Mouse (Mus musculus) ovary, postnatal 10 days (tissue): ENCODE data around the gene Cdk15.

ENCODE experiments used
- DNase-seq: peaks from one replicate; pipeline ENCODE4 v3.0.0; 2022; ENCODE audit warnings: low spot score

Gene Cdk15

GRCm38 (mm10) chr1:59376557-59376956, 119.9 kb downstream of the Cdk15 start:
- no peak for DNase-seq

- no peak for DNase-seq
Measured at GRCm38 (mm10) chr1:59377312-59377711, 120.6 kb downstream of the Cdk15 start.

DNA sequence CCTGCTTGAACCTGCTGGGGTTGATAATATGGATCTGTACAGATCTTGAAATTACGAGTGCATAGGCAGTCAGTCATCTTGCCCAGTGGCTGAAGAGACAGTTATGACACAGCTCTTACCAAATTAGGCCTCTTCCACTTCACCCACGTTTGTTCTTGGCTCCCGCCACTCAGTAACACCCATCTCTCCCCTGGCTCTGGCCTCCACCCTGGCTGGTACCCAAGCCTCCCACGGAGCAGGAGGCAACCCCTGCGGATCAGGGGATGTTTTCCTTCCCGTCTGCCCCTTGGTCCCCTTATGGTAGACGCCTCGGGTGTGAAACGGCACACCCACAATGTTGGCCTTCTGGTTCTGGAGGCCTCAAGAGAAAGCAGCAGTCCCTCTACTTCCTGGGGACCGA, 124.2 kb downstream of the Cdk15 start:
- DNase-seq: no peak

DNA sequence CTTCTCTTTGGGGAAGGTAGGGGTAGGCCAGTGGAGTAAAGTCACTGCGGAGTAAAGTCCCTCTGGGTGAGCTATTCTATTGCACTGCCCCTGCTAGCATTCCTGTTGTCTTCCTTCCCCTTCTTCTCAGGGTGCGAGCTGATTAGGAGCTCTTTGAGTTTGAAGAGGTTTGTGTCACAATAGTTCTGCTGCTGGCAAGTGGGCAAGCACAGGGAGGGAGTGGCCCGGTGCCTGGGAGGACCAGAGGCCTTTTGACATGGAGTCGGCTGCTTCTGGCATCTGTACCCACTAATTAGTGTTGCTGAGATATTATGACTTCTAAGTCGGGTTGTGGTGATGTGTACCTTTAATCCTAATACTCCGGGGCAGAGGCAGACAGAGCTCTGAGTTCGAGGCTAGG, 124.8 kb downstream of the Cdk15 start:
- no peak for DNase-seq

GRCm38 (mm10) chr1:59382516-59382915, 125.8 kb downstream of the Cdk15 start:
- no peak for DNase-seq

DNA sequence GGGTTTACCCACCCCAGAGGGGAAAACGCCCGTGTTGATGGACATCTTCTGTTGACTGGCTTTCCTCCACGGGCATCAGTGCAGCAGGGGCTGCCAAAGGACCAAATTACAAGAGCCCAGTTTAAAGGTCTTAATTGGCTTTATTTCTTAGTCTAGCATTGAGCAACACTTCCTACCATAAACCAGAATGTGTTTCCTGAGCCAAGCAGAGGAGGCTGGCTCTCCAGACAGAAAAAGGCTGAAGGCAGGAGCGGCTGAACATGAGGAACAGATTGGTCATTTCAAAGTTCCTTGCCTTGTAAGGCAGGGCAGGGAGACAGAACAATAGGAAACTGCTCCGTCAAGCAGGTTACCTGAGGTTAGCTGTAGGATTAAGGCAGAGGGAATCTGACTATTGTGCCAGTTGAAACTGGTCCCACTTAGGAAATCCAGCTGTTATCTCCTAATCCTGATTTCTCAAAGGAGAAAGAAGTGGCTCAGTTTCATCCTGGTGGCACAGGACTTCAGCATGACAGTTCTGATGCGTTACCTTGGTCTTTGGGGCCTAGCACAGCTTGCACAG, 126.4 kb downstream of the Cdk15 start:
- no peak for DNase-seq

DNA sequence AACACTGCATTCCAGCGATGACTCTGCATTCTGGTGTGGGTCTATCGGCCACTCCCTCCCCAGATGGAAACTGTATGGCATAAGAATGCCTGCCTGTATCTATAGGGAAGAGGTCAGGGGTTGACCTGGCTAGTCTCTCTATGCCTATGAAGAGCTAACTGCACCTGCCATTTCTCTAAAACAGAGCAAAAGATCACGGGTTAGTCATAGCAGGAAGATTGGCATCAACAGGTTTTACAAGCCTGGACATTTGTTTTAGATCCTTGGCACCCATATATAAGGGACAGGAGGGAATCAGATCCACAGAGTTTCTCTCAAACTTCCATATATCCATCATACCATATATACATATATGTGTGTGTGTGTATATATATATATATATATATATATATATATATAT, 127.7 kb downstream of the Cdk15 start:
- DNase-seq: no peak

DNA sequence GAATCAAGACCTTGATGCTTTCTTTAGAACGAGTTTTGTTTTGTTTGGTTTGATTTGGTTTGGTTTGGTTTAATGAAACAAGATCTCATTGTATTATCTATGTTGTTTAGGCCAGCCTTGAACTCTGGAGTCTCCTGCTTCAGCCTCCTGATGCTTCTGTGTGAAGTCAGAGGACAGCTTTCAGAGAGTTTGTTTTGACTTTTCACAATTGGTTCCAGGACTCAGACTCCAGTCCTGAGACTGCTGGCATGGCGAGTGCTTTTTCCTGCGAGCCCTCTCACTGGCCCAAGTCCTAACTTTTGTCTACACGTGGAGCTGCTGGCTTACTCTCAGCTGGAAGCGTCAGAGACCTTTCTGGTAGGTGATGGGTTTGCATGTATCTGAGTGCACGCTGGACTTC, 128.9 kb downstream of the Cdk15 start:
- no peak for DNase-seq

DNA sequence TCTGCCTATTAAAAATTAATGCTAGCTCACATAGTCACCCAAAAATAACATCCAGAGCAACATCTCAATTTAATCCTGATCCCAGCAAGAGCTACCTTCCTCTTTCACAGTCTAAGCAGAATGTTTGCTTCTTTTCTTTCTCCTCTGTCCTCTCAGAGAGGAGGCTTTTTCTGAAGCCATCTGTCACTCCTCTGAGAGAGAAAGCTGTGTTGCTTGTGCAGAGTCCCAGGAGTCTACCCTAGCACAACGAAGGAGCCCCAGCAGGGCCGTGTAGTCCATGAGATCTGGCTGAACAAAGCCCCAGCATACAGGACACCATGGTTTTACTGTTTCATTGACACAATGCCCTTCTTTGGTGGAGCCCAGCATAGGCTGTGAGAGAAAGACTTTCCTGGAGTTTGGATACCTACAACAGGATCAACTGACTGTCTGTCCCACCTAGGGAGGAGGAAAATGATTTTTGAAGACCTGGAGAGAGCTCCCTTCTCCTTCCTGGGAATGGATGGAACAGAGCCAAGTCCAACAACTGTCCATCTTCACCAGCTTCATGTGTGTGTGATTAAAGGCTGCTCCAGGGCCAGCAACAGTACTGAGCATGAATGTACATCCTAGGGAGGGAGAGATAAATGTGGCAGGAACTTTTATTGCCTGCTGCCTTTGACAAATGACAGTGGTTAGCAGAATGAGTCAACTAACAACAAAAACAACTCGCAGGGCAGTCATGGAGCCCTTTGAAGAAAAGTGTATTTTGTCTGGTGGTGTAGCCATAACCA, 131.0 kb downstream of the Cdk15 start:
- no peak for DNase-seq

GRCm38 (mm10) chr1:59389181-59389580, 132.5 kb downstream of the Cdk15 start:
- DNase-seq: no peak

- DNase-seq: no peak
Measured at GRCm38 (mm10) chr1:59391736-59392135, 135.0 kb downstream of the Cdk15 start.

GRCm38 (mm10) chr1:59394072-59394471, 137.4 kb downstream of the Cdk15 start:
- DNase-seq: no peak

GRCm38 (mm10) chr1:59394616-59395015, 137.9 kb downstream of the Cdk15 start:
- no peak for DNase-seq

GRCm38 (mm10) chr1:59395992-59396391, 139.3 kb downstream of the Cdk15 start:
- DNase-seq: no peak

DNA sequence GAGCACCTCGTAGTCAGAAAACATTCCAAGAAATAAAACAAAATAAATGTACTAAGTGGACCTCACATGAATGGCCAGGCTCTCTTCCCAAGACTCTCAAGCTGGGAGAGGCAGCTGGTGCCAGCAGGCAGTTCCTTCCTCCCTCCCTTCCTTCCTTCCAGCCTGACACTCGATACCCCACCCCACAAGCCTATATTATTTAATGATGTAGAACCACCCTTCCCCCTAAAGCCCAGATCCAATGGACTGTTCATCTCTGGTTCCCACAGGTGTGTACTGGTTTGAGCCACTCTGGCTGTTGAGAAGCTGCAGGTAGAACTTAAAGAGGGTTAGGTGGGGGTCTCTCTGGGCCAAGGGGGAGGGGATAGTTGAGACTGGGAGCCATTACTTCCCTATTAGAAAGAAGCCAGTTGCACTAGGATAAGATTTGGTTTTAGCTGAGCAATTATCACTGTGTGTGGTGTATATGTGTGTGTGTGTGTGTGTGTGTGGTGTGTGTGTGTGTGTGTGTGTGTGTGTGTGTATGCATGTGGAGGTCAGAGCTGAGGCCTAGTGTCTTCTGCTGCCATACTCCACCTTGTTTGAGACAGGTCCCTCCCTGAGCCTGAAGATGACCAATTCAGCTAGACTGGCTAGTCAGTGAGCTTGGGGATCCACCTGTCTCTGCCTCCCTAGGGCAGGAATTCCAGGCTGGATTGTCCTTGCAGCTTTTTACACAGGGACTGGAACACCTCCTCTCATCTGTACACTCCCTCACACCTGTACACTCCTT, 143.0 kb downstream of the Cdk15 start:
- DNase-seq: no peak

GRCm38 (mm10) chr1:59401253-59401652, 144.5 kb downstream of the Cdk15 start:
- DNase-seq: no peak
